Mouse (Mus musculus): ENCODE measurements around the gene Zfp13. TPM values are rescaled to one million over a fixed set of nuclear protein-coding genes. Genes with fewer than 3 reads are reported as not detected.
A peak's percentile ranks its signal among the peaks of the same experiment; 100 is the strongest.
"Not testable (repeated sequence)": the region's sequence is repeated elsewhere in the genome, so short reads cannot be mapped to it uniquely, and the experiment has no call there.

The Zfp13 gene
- polyA plus RNA-seq, 1 experiment from 2014 or later = 9.0 TPM

DNA sequence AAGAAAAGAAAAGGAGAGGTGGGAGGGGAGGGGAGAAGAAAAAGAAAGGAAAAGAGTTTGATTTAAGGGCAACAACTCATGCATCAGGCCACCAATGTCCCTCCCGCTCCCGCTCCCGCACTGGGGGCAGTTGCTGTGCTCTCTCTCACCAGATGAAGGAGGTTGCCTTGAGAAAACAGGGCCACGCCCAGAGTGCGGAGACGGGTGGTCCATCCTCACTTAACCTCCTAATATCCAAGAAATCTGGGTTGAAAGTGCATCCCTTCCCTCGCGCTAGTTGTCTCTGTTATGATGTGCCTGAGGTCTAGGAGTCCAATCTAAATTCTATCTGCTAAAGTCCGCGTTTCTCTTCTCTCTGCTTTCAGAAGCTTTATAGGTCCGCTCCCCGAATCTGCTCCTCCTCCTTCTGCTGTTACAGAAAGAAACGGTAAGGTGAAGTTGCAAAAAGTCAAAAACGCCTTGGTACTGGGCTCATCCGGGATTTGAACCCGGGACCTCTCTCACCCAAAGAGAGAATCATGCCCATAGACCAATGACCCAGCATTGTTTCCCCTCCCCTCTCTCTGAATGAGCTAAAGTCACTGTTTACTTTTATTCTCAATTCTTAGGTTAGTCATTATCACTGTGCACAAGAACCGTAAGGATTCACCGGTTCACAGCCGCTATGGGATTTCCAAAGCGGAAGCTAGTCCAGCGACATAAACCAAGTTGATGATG lies 60.8 kb downstream of the Zfp13 start:
- H3K27me3 ChIP-seq (ENCODE audit: control insufficient read depth, insufficient read depth, low read length) = 0 out of 2 replicates have a peak, but pooled peaks cover 2% of the 10 kb centered on the region
- no peak overlapping the region for H3K27ac ChIP-seq (ENCODE audit: low read depth, low read length)
- no peak for ATAC-seq (replicated peaks; ENCODE audit: insufficient number of reproducible peaks, low FRiP score, low TSS enrichment)
- H3K9me3 ChIP-seq (replicated peaks; ENCODE audit: control insufficient read depth, low read length) = no peaks in the 10 kb centered on the region
- H3K4me1 ChIP-seq (ENCODE audit: control insufficient read depth, insufficient read depth, low read length) = peaks cover 5% of the 10 kb centered on the region; the same call in 1 of the 2 replicates
- no peak overlapping the region; the same call in 1 of the 2 replicates for H3K9ac ChIP-seq (ENCODE audit: low read depth, low read length)
- H3K4me2 ChIP-seq = peak overlapping the region; percentile 74
- H3K4me3 ChIP-seq (ENCODE audit: low read depth, low read length) = peak overlapping the region; percentile 44
- no peaks in the 10 kb centered on the region for H3K36me3 ChIP-seq (ENCODE audit: control insufficient read depth, insufficient read depth, low read length)
- 8% methylated on average over 21 of the region's 21 CpGs for WGBS (ENCODE audit: insufficient replicate concordance)

DNA sequence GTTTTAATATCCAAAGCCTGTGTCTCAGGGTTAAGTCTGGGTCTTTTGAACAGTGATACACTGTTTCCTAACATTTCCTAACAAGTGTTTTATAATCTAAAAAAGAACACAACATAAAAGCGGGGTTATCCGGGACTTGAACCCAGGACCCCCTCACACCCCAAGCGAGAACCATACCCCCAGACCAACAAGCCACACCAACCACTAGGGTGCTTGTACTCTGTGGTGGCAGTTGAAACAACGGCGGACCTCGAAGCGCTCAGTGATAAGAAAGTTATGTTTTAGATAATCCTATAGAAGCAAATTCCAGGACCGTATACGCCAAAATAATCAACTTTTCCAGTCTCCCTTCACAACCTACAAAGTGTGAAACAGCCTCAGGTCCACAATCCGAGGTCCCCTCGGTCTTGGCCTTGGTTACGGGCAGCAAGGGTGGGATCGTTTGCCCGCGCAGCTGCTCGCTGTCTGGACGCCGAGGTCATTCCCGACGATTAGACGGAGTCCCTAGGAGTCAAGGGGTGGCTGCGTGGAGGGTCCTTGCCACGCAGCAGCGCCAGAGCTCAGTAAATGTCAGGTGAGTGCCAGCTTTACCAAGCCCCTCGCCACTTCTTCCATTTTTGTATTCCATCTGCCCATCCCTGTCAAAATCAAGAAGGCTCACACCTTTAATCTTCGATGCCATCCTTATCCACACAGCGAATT lies 61.6 kb downstream of the Zfp13 start:
- Histone ChIP-seq H3K4me2 (peak overlapping the region; percentile 74), H3K9ac (ENCODE audit: low read depth, low read length) (0 out of 2 replicates have a peak overlapping the region, but pooled peaks have one; percentile 10), H3K36me3 (ENCODE audit: control insufficient read depth, insufficient read depth, low read length) (no peaks in the 10 kb centered on the region), H3K27me3 (ENCODE audit: control insufficient read depth, insufficient read depth, low read length) (0 out of 2 replicates have a peak, but pooled peaks cover 2% of the 10 kb centered on the region), H3K27ac (ENCODE audit: low read depth, low read length) (no peak overlapping the region), H3K4me3 (ENCODE audit: low read depth, low read length) (peak overlapping the region; percentile 44), H3K4me1 (ENCODE audit: control insufficient read depth, insufficient read depth, low read length) (peaks cover 5% of the 10 kb centered on the region; the same call in 1 of the 2 replicates), H3K9me3 (replicated peaks; ENCODE audit: control insufficient read depth, low read length) (no peaks in the 10 kb centered on the region)
- ATAC-seq (replicated peaks; ENCODE audit: insufficient number of reproducible peaks, low FRiP score, low TSS enrichment) = no peak
- WGBS (ENCODE audit: insufficient replicate concordance) = 3% methylated on average over 27 of the region's 27 CpGs

DNA sequence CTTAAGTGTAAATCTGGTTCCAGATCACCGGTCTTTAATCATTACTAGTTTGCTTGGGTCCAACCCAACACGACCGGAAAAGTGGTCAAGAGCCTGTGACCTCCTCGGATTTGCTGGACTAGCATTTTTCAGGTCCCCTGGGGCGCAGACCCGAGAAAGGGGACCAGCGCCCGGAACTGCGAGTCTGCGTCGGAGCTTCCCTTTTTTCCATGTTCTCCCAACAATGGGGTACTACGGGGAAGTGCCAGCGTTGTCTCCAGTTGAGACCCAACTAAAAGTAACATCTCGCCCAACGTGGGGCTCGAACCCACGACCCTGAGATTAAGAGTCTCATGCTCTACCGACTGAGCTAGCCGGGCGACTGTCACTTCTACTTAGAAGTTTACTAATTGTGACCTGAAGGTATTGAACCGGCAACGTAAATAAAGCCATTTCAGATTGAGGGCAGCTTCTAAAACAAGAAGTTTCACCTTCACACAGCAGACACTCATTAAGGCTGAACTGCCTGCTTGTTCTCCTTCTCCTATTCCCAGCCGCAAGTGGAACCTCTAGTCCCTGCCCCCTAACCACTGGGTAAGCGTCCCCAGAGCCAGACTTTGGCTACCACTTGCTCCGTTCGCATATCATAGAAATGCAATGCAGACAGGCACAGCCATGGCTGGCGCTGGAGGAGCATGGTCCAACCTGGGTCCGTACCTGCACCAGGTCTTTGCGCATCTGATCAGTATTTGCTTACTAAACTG lies 64.1 kb downstream of the Zfp13 start:
- peak overlapping the region; percentile 57 for H3K4me2 ChIP-seq
- H3K36me3 ChIP-seq (ENCODE audit: control insufficient read depth, insufficient read depth, low read length); H3K9me3 ChIP-seq (replicated peaks; ENCODE audit: control insufficient read depth, low read length); H3K27ac ChIP-seq (ENCODE audit: low read depth, low read length); H3K27me3 ChIP-seq (ENCODE audit: control insufficient read depth, insufficient read depth, low read length); H3K4me1 ChIP-seq (ENCODE audit: control insufficient read depth, insufficient read depth, low read length); H3K9ac ChIP-seq (ENCODE audit: low read depth, low read length): not testable (repeated sequence)
- under 1% methylated on average over 17 of the region's 29 CpGs for WGBS (ENCODE audit: insufficient replicate concordance)
- H3K4me3 ChIP-seq (ENCODE audit: low read depth, low read length) = peak overlapping the region; percentile 19
- ATAC-seq (replicated peaks; ENCODE audit: insufficient number of reproducible peaks, low FRiP score, low TSS enrichment) = peak; percentile 71

DNA sequence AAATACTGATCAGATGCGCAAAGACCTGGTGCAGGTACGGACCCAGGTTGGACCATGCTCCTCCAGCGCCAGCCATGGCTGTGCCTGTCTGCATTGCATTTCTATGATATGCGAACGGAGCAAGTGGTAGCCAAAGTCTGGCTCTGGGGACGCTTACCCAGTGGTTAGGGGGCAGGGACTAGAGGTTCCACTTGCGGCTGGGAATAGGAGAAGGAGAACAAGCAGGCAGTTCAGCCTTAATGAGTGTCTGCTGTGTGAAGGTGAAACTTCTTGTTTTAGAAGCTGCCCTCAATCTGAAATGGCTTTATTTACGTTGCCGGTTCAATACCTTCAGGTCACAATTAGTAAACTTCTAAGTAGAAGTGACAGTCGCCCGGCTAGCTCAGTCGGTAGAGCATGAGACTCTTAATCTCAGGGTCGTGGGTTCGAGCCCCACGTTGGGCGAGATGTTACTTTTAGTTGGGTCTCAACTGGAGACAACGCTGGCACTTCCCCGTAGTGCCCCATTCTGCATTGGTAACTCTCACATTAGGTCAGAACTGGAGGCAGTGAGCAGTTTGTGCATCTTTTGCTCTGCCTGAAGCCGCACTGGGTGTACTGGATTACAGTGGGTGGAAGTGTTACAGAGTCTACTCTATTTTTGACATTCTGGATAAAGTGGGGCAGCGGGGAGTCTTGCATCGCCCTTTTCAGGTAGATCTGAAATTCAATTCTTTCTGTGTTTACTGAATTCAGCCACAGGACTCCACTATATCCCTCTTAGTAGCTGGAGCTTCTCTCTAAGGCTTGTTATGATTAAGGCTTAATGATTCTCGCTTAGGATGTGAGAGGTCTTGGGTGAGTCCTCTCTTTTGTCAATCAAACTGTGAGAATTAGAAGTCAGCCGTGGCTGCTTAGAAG lies 65.4 kb downstream of the Zfp13 start:
- peak; percentile 77 for ATAC-seq (replicated peaks; ENCODE audit: insufficient number of reproducible peaks, low FRiP score, low TSS enrichment)
- H3K36me3 ChIP-seq (ENCODE audit: control insufficient read depth, insufficient read depth, low read length); H3K4me1 ChIP-seq (ENCODE audit: control insufficient read depth, insufficient read depth, low read length); H3K27ac ChIP-seq (ENCODE audit: low read depth, low read length); H3K9me3 ChIP-seq (replicated peaks; ENCODE audit: control insufficient read depth, low read length); H3K9ac ChIP-seq (ENCODE audit: low read depth, low read length); H3K27me3 ChIP-seq (ENCODE audit: control insufficient read depth, insufficient read depth, low read length): not testable (repeated sequence)
- H3K4me2 ChIP-seq = peak overlapping the region; percentile 57
- H3K4me3 ChIP-seq (ENCODE audit: low read depth, low read length) = peak overlapping the region; percentile 19; the same call in 1 of the 2 replicates
- 9% methylated on average over 10 of the region's 23 CpGs for WGBS (ENCODE audit: insufficient replicate concordance)

DNA sequence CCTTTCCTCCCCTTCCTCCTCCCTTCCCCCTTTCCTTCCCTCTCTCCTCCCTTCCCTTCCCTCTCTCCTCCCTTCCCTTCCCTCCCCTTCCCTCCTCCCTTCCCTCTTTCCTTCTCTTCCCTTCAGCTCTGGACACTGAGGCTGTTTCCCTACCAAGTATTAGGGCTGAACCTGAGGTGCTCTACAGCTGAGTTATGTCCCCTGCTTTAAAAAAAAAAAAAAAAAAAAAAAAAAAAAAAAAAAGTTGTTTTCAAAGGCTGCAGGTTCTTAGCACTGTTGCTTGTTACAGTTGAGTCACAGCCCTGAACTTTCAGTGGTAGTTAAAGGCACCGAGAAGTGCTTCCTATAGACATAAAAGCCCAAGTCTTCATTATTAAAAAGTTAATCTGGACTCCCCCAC lies 67.9 kb downstream of the Zfp13 start:
- not testable (repeated sequence) for H3K4me3 ChIP-seq (ENCODE audit: low read depth, low read length); H3K4me2 ChIP-seq; H3K9ac ChIP-seq (ENCODE audit: low read depth, low read length); H3K27me3 ChIP-seq (ENCODE audit: control insufficient read depth, insufficient read depth, low read length); H3K36me3 ChIP-seq (ENCODE audit: control insufficient read depth, insufficient read depth, low read length); H3K27ac ChIP-seq (ENCODE audit: low read depth, low read length); H3K9me3 ChIP-seq (replicated peaks; ENCODE audit: control insufficient read depth, low read length); H3K4me1 ChIP-seq (ENCODE audit: control insufficient read depth, insufficient read depth, low read length); ATAC-seq (replicated peaks; ENCODE audit: insufficient number of reproducible peaks, low FRiP score, low TSS enrichment)
- WGBS (ENCODE audit: insufficient replicate concordance) = 24% methylated on average over 1 of the region's 1 CpGs

Other genes with a start within 250 kb of the Zfp13 start
- gene Vmn2r116, start 214.9 kb downstream of the Zfp13 start, polyA plus RNA-seq (2014; fragmentation: Nextera tagmentation; extraction: Ambion mirVana) = not detected in 2 replicates
- not detected in 2 replicates for gene Vmn2r117, start 119.8 kb downstream of the Zfp13 start, polyA plus RNA-seq (2014; fragmentation: Nextera tagmentation; extraction: Ambion mirVana)
- 15.1 and 17.4 TPM in 2 replicates for gene Zfp213, start 35.2 kb downstream of the Zfp13 start, polyA plus RNA-seq (2014; fragmentation: Nextera tagmentation; extraction: Ambion mirVana)
- not detected in 2 replicates for gene Zscan10, start 1.4 kb upstream of the Zfp13 start, polyA plus RNA-seq (2014; fragmentation: Nextera tagmentation; extraction: Ambion mirVana)
- gene Mmp25, start 45.8 kb upstream of the Zfp13 start, polyA plus RNA-seq (2014; fragmentation: Nextera tagmentation; extraction: Ambion mirVana) = 0.07 and 0.27 TPM in 2 replicates
- gene Bicdl2, start 61.0 kb upstream of the Zfp13 start, polyA plus RNA-seq (2014; fragmentation: Nextera tagmentation; extraction: Ambion mirVana) = 0.24 TPM in 1 of 2 replicates, not detected in the other
- gene Hcfc1r1, start 74.1 kb upstream of the Zfp13 start, polyA plus RNA-seq (2014; fragmentation: Nextera tagmentation; extraction: Ambion mirVana) = 382 and 389 TPM in 2 replicates
- gene Thoc6, start 74.4 kb upstream of the Zfp13 start, polyA plus RNA-seq (2014; fragmentation: Nextera tagmentation; extraction: Ambion mirVana) = 40.9 and 41.0 TPM in 2 replicates
- 77.6 and 85.3 TPM in 2 replicates for gene Tnfrsf12a, start 78.0 kb upstream of the Zfp13 start, polyA plus RNA-seq (2014; fragmentation: Nextera tagmentation; extraction: Ambion mirVana)
- gene Cldn6, start 79.8 kb upstream of the Zfp13 start, polyA plus RNA-seq (2014; fragmentation: Nextera tagmentation; extraction: Ambion mirVana) = 3.3 and 3.9 TPM in 2 replicates
- 0.25 and 0.46 TPM in 2 replicates for gene Cldn9, start 84.5 kb upstream of the Zfp13 start, polyA plus RNA-seq (2014; fragmentation: Nextera tagmentation; extraction: Ambion mirVana)
- gene 1520401A03Rik, start 123.3 kb upstream of the Zfp13 start, polyA plus RNA-seq (2014; fragmentation: Nextera tagmentation; extraction: Ambion mirVana) = 0.16 and 0.20 TPM in 2 replicates
- 31.5 and 33.8 TPM in 2 replicates for gene Pkmyt1, start 126.8 kb upstream of the Zfp13 start, polyA plus RNA-seq (2014; fragmentation: Nextera tagmentation; extraction: Ambion mirVana)
- 7.6 and 7.9 TPM in 2 replicates for gene Paqr4, start 141.4 kb upstream of the Zfp13 start, polyA plus RNA-seq (2014; fragmentation: Nextera tagmentation; extraction: Ambion mirVana)
- gene Kremen2, start 146.3 kb upstream of the Zfp13 start, polyA plus RNA-seq (2014; fragmentation: Nextera tagmentation; extraction: Ambion mirVana) = 0.27 and 0.63 TPM in 2 replicates
- 60.5 and 62.4 TPM in 2 replicates for gene Flywch1, start 172.1 kb upstream of the Zfp13 start, polyA plus RNA-seq (2014; fragmentation: Nextera tagmentation; extraction: Ambion mirVana)
- 8.2 and 9.5 TPM in 2 replicates for gene Flywch2, start 186.6 kb upstream of the Zfp13 start, polyA plus RNA-seq (2014; fragmentation: Nextera tagmentation; extraction: Ambion mirVana)
- gene Srrm2, start 191.0 kb upstream of the Zfp13 start, polyA plus RNA-seq (2014; fragmentation: Nextera tagmentation; extraction: Ambion mirVana) = 285 and 390 TPM in 2 replicates
- 929 and 1,004 TPM in 2 replicates for gene Elob, start 229.6 kb upstream of the Zfp13 start, polyA plus RNA-seq (2014; fragmentation: Nextera tagmentation; extraction: Ambion mirVana)
- not detected in 2 replicates for gene Prss33, start 236.6 kb upstream of the Zfp13 start, polyA plus RNA-seq (2014; fragmentation: Nextera tagmentation; extraction: Ambion mirVana)
- gene Prss32, start 244.4 kb upstream of the Zfp13 start, polyA plus RNA-seq (2014; fragmentation: Nextera tagmentation; extraction: Ambion mirVana) = not detected in 2 replicates
- 0.19 and 0.31 TPM in 2 replicates for gene Prss41, start 244.7 kb upstream of the Zfp13 start, polyA plus RNA-seq (2014; fragmentation: Nextera tagmentation; extraction: Ambion mirVana)